Mouse (Mus musculus): ENCODE data around the gene Slc16a11.

Slc16a11 gene

GRCm38 (mm10) chr11:70200036-70200608 lies 12.4 kb upstream of the Slc16a11 start:
- no peak for ATAC-seq (ENCODE audit: low TSS enrichment)

GRCm38 (mm10) chr11:70201691-70202090 lies 10.9 kb upstream of the Slc16a11 start:
- peak; percentile 44; the same call in 1 of the 2 replicates for ATAC-seq (ENCODE audit: low TSS enrichment)

DNA sequence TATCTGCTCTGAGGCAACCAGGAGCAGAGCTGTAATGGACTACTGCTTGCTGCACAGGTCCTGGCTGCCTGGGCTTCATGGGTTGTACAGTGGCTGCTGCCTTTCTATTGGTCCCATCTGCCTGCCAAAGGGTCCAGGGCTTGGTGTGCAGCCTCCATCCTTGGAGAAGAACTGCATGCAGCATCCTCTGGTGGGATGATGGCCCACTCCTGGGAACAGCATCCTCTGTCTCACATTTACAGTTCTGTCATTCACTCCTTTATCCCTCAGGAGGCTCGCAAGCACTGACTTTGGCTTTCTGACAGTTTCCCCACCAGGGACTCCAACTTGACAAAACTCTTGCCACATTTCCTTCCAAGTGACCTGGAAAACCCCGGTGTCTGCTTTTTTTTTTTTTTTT lies 5.8 kb upstream of the Slc16a11 start:
- ATAC-seq (ENCODE audit: low TSS enrichment) = no peak

DNA sequence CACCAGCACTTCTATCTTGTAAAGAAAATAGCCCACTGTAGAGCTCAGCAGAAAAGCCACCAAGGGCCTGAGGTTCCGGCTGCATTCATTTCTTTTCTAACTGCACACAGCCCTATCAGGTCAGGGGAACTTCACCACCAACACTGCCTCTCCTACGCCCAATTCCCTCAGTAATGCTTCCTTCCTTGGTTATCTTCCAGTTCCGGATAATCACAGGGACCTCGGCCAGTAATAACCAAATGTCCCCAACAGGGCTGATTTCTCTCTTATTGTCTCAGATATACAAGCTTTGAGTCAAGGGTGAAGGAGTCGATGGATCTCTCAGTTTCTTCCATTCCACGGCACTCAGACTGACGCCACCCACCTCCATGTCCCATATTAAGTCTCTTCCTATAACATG lies 5.3 kb upstream of the Slc16a11 start:
- no peak for ATAC-seq (ENCODE audit: low TSS enrichment)

GRCm38 (mm10) chr11:70208778-70209388 lies 3.7 kb upstream of the Slc16a11 start:
- no peak for ATAC-seq (ENCODE audit: low TSS enrichment)

- ATAC-seq (ENCODE audit: low TSS enrichment) = no peak
Observed at GRCm38 (mm10) chr11:70210681-70211080, 1.9 kb upstream of the Slc16a11 start.

GRCm38 (mm10) chr11:70211972-70212371 lies 580 bp upstream of the Slc16a11 start:
- no peak for ATAC-seq (ENCODE audit: low TSS enrichment)

- ATAC-seq (ENCODE audit: low TSS enrichment) = peak; percentile 53; the same call in 1 of the 2 replicates
Observed at GRCm38 (mm10) chr11:70212896-70213295, 344 bp downstream of the Slc16a11 start.

DNA sequence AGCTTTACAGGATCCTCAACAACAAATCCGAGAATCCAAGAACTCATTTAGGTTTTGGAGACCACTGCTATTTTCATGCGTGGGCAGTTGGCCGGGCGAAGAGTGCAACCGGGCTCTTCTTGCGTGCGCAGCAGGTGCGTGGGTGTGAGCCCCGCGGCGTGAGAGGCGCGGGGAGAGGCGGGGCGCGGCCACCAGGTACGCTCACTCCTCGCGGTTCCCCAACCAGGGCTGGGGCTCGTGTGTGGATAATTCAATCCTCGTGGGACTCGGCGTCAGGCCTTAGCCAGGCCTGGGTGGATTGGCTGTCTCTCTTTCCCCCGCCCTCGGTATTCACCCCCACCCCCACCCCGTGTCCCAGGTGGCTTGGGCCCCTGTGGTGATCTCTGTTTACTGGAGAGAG lies 1.2 kb downstream of the Slc16a11 start:
- peak; percentile 46; the same call in 1 of the 2 replicates for ATAC-seq (ENCODE audit: low TSS enrichment)

DNA sequence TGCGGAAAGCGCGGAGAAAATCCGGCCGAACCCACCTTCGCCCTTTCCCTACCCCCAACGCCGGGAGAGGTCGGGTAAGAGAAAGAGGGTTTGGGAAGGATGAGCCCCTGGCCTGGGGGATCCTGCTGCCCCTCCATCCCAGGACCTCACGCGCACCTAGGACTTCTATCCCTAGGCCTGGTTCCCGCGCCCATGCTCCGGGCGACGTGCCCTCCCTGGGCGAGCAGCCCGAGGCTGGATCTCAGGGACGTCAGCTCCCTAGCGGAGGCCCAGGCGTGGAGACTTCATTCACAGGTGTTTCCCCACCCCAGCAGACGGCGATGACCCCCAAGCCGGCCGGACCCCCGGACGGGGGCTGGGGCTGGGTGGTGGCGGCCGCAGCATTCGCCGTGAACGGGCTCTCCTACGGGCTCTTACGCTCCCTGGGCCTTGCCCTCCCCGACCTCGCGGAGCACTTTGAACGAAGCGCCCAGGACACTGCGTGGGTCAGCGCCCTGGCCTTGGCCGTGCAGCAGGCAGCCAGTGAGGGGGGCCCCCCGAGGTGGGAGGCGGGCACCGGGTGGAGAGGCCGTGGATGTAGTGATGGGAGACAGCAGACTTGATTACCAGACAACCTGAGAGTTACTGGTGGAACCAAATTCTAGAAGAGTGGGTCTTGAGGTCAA lies 1.8 kb downstream of the Slc16a11 start:
- ATAC-seq (ENCODE audit: low TSS enrichment) = peak; percentile 26; the same call in 1 of the 2 replicates

- no peak for ATAC-seq (ENCODE audit: low TSS enrichment)
Observed at GRCm38 (mm10) chr11:70214856-70215209, 2.3 kb downstream of the Slc16a11 start.

DNA sequence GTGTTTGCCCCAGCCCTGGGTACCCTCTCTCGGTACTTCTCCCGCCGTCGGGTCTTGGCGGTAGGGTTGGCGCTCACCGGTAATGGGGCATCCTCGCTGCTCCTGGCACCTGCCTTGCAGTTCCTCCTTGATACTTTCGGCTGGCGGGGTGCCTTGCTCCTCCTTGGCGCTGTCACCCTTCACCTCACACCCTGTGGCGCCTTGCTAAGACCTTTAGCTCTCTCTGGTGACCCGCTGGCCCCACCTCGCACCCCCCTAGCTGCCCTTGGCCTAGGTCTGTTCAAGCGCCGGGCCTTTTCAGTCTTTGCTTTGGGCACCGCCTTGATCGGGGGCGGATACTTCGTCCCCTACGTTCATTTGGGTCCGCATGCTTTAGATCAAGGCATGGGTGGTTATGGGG lies 2.7 kb downstream of the Slc16a11 start:
- no peak for ATAC-seq (ENCODE audit: low TSS enrichment)

DNA sequence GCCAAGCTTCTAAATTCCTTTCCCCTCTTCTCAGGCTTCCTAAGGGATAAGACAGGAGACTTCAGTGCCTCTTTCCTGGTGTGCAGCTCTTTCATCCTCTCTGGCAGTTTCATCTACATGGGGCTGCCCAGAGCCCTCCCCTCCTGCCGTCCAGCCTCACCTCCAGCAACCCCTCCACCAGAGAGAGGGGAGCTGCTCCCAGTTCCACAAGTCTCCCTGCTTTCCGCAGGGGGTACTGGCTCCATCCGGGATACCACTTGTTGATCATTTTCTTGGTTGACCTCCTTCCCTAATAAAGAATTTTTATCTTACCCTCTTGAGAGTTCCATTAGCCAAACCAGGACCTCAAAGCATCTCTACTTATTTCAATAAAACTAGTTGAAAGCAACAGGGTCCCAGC lies 3.6 kb downstream of the Slc16a11 start:
- no peak for ATAC-seq (ENCODE audit: low TSS enrichment)

- ATAC-seq (ENCODE audit: low TSS enrichment) = no peak
Observed at GRCm38 (mm10) chr11:70218039-70218438, 5.5 kb downstream of the Slc16a11 start.

GRCm38 (mm10) chr11:70218741-70219470 lies 6.4 kb downstream of the Slc16a11 start:
- ATAC-seq (ENCODE audit: low TSS enrichment) = no peak

DNA sequence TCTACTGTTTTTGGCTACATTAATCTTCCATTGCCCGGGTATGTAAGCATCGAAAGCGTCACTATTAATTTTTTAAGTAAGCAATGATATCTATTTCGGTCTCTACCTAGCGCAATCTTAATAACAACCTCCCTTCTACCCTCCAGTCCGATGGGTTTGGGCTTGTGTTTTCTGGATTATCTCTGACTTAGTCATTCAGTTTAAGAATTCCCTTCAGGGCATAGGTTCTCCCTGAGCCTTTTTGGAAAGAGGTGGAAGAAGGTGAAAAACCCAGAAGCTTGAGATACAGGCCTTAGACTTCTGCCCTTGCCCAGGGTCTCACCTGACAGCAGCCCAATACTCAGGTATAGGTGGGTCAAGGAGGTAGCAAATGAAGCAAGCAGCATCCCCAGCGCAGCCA lies 7.3 kb downstream of the Slc16a11 start:
- no peak for ATAC-seq (ENCODE audit: low TSS enrichment)

- ATAC-seq (ENCODE audit: low TSS enrichment) = peak; percentile 20; the same call in 1 of the 2 replicates
Observed at GRCm38 (mm10) chr11:70220323-70220722, 7.8 kb downstream of the Slc16a11 start.

DNA sequence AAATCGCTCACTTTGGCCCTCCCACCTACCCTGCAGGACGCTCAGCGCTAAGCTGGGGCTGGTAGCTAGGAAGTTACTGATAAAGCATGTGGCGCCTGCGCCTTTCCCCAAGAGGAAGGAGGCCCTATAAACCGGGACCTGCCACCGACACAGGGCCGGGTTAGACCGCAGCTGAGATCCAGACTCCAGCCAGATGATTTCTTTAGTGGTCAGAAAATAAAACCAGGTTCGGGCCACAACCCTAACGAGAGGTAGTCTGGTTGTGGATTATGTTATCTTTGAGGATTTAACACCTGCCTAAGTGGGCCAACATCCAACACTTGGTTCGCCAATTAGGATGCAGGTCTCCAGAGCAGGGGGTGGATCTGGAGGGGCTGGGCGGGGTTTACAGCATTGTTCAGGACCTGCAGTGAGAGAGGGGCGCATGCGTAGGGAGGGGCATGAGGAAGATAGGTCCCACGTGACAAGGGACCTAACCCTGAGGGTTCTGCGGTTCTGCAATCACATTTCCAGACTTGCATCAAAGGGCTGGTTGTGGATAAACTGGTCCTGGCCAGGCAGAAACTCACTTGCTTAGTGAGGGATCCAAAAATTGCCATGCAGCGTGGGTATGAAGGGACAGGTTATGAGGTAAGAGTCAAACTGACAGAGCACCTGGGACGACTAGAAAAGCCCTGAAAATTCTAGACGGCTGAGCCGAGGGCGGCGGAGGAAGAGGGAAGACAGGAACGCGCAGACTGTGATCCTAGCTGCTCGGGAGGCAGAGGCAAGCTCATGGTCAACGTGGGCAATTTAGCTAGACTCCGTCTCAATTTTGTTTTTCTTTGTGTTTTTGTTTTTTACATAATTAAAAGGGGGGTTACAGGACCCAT lies 8.4 kb downstream of the Slc16a11 start, which contains the start of gene Slc16a13:
TSS of gene Slc16a13 (minus strand) at position 334 of the 872 bp plus-strand sequence.
- ATAC-seq (ENCODE audit: low TSS enrichment) = peak; percentile 84

- ATAC-seq (ENCODE audit: low TSS enrichment) = no peak
Observed at GRCm38 (mm10) chr11:70221603-70222500, 9.3 kb downstream of the Slc16a11 start.

- no peak for ATAC-seq (ENCODE audit: low TSS enrichment)
Observed at GRCm38 (mm10) chr11:70223724-70224123, 11.2 kb downstream of the Slc16a11 start.

All from frontal cortex, adult (tissue).